Mouse (Mus musculus) heart, adult 2 months (tissue): ENCODE data around the gene Mtmr11. TPM values are rescaled to one million over a fixed set of nuclear protein-coding genes. Genes with fewer than 3 reads are reported as not detected.
"Not testable (repeated sequence)": the region's sequence is repeated elsewhere in the genome, so short reads cannot be mapped to it uniquely, and the experiment has no call there.

Experiments used
- DNase-seq, 2 experiments: peaks; one replicate each; pipeline ENCODE4 v3.0.0; 2021
- H3K27ac ChIP-seq: fragments of 200-600 bp; 2 replicates; pipeline ENCODE4 v1.8.1; 2022
- H3K27me3 ChIP-seq: fragments of 200-500 bp; 2 replicates; pipeline ENCODE4 v1.6.1; 2012; ENCODE audit warnings: mild to moderate bottlenecking, low read length, inconsistent platforms, mixed read lengths; ENCODE audit not compliant: control insufficient read depth, insufficient read depth
- H3K36me3 ChIP-seq: fragments of 200-500 bp; 2 replicates; pipeline ENCODE4 v1.6.1; 2012; ENCODE audit warnings: low read length, inconsistent platforms; ENCODE audit not compliant: control insufficient read depth, insufficient read depth
- H3K4me1 ChIP-seq: fragments of 200-500 bp; 2 replicates; pipeline ENCODE4 v1.6.1; 2011; ENCODE audit warnings: low read length; ENCODE audit not compliant: control insufficient read depth, insufficient read depth
- H3K4me3 ChIP-seq: fragments of 200-600 bp; 2 replicates; pipeline ENCODE4 v1.8.1; 2022
- H3K79me2 ChIP-seq: fragments of 200-500 bp; replicated peaks from 2 replicates; pipeline ENCODE4 v1.6.1; 2012; ENCODE audit warnings: mild to moderate bottlenecking, inconsistent platforms, low read length, moderate library complexity, mixed read lengths; ENCODE audit not compliant: control insufficient read depth, insufficient read depth
- H3K9ac ChIP-seq: fragments of 200-500 bp; 2 replicates; pipeline ENCODE4 v1.6.1; 2012; ENCODE audit warnings: low read depth, mild to moderate bottlenecking, control low read depth, inconsistent platforms, low read length, mixed read lengths
- CTCF ChIP-seq: fragments of 200-600 bp; IDR thresholded peaks from 2 replicates; pipeline ENCODE4 v1.8.1; 2022; ENCODE audit warnings: antibody characterized with exemption, mild to moderate bottlenecking, moderate library complexity
- EP300 ChIP-seq: fragments of 200-500 bp; IDR thresholded peaks from 2 replicates; pipeline ENCODE4 v1.6.1; 2011; ENCODE audit warnings: low read depth, low read length, control low read depth; ENCODE audit not compliant: insufficient read depth
- POLR2A ChIP-seq: fragments of 200-500 bp; IDR thresholded peaks from 2 replicates; pipeline ENCODE4 v1.6.1; 2011; ENCODE audit warnings: mild to moderate bottlenecking, low read depth, low read length, control low read depth; ENCODE audit not compliant: insufficient read depth
- WGBS: fragments of 180-500 bp; shearing (Covaris S2); methylation state at CpG from one replicate; pipeline ENCODE4 v1.1.7; 2018; 5-methylcytosine and 5-hydroxymethylcytosine counted together
- intact Hi-C: fragments of 180-260 bp; cut with DNase I; formaldehyde crosslinking; loops from one replicate; pipeline ENCODE4 v1.15.1; 2025
- microRNA-seq, 2 experiments: library from miRNA; unstranded; fragments of <30 nt; microRNA quantifications; one replicate each; pipeline ENCODE4 v1.2.0; 2021
- polyA plus RNA-seq: library from polyadenylated mRNA; depleted of rRNA; stranded (reverse); fragments of >200 nt; gene quantifications from 2 replicates; pipeline ENCODE4 v1.2.3, GENCODE M21; 2012; rRNA removed
- total RNA-seq, 2 experiments: library from RNA; stranded (reverse); gene quantifications; 2 replicates each; pipeline ENCODE4 v1.2.3; 2021

The Mtmr11 gene
- total and polyA plus RNA-seq, 3 experiments: 2.1 to 5.5 (median 3.5) TPM

DNA sequence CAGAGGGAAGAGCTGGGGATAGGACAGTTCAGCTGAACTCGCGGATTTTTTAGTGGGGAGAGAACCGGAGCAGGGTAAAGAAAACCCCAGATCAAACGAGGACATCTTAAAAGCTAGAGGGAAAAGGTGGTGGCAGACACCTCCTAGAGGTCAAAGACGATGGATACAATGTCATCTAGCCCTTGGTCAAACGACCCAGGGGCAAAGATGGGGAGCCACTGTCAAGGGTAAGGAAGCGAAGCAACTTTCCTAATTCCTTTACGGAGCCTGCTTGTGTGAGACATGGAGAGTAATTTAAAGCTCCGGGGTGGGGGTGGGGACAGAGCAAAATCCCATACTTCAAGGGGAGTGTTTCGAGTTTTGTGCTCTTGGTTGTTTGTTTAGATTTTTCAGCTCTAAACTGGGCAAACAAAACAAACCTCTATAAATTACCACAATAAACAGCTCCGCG is 57.4 kb downstream of the Mtmr11 start:
- no peaks in the 10 kb centered on the region for H3K79me2 ChIP-seq
- peaks cover 2% of the 10 kb centered on the region for H3K36me3 ChIP-seq
- no peaks in the 10 kb centered on the region for H3K27me3 ChIP-seq
- TF ChIP-seq EP300 (no peak), CTCF (peak; percentile 53)
- H3K27ac ChIP-seq: peak overlapping the region; percentile 98
- H3K4me1 ChIP-seq: peaks cover 7% of the 10 kb centered on the region
- H3K9ac ChIP-seq: peak overlapping the region; percentile 91
- DNase-seq: peak; percentile 54 to 56
- peak overlapping the region; percentile 57 for H3K4me3 ChIP-seq
- intact Hi-C loops: loop anchor here (2.0 to 5.0 kb wide), 2 partner anchors 44 to 152 kb away; no protein-coding TSS in a partner anchor
- under 1% methylated on average over 12 of the region's 12 CpGs for WGBS

- peak within 1 kb of the TSS; percentile 57 for H3K4me3 ChIP-seq
- TF ChIP-seq EP300: peak; percentile 31; the same call in 1 of the 2 replicates
- TF ChIP-seq CTCF: no peak
- peak; percentile 74 for TF ChIP-seq POLR2A
- WGBS: under 1% methylated on average over 37 of the region's 37 CpGs
These were observed 57.9 kb downstream of the Mtmr11 start, which contains the start of the genes Bola1 and Hist2h2ab for GRCm38 (mm10) chr3:96219661-96220130. Gene Bola1, minus strand, starts transcription at chr3:96219709. Gene Hist2h2ab, plus strand, starts transcription at chr3:96219865.

DNA sequence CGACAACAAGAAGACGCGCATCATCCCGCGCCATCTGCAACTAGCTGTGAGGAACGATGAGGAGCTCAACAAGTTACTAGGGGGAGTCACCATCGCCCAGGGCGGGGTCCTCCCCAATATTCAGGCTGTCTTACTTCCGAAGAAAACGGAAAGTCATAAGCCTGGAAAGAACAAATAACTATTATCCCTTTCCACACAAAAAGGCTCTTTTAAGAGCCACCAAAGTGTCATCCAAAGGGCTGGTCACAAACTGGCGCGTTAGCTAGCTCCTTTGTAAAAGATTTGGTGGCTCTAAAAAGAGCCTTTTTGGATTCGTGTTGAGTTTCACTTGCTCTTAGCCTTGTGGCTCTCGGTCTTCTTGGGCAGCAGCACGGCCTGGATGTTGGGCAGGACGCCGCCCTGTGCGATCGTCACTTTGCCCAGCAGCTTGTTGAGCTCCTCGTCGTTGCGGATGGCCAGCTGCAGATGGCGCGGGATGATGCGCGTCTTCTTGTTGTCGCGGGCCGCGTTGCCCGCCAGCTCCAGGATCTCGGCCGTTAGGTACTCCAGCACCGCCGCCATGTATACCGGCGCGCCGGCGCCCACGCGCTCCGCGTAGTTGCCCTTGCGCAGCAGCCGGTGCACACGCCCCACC is 58.4 kb downstream of the Mtmr11 start:
- under 1% methylated on average over 42 of the region's 47 CpGs for WGBS
- not testable (repeated sequence) for H3K27me3 ChIP-seq, H3K36me3 ChIP-seq, DNase-seq, H3K4me1 ChIP-seq, H3K79me2 ChIP-seq
- intact Hi-C loops: loop anchor here (1.0 to 5.0 kb wide), 2 partner anchors 43 to 328 kb away; partner anchors contain the start of genes Aph1a, BC028528 and Hist2h4
- Histone ChIP-seq H3K27ac (peak overlapping the region; percentile 98), H3K4me3 (peak overlapping the region; percentile 57), H3K9ac (peak overlapping the region; percentile 97)

More at GRCm38 (mm10) chr3:96219661-96220130, 57.9 kb downstream of the Mtmr11 start, which contains the start of the genes Bola1 and Hist2h2ab:
- intact Hi-C loops: loop anchor here (1.0 to 5.0 kb wide), 4 partner anchors 44 to 327 kb away; partner anchors contain the start of genes Aph1a, BC028528 and Hist2h4
- Histone ChIP-seq H3K9ac (peak within 1 kb of the TSS; percentile 97), H3K27me3 (no peaks in the 10 kb centered on the region), H3K27ac (peak within 1 kb of the TSS; percentile 98), H3K79me2 (no peaks in the 10 kb centered on the region), H3K4me1 (peaks cover 7% of the 10 kb centered on the region), H3K36me3 (peaks cover 2% of the 10 kb centered on the region)
- peak; percentile 87 to 88 for DNase-seq

GRCm38 (mm10) chr3:96220765-96221639 is 59.2 kb downstream of the Mtmr11 start, which contains the start of the genes Hist2h2ac and Hist2h2be:
Gene Hist2h2ac, minus strand, starts transcription at chr3:96220880.
Gene Hist2h2be, plus strand, starts transcription at chr3:96221119.
- Histone ChIP-seq H3K9ac (peak within 1 kb of the TSS; percentile 97), H3K79me2 (peaks cover 2% of the 10 kb centered on the region; the same call in 1 of the 2 replicates), H3K4me3 (peak within 1 kb of the TSS; percentile 57), H3K27me3 (no peaks in the 10 kb centered on the region), H3K4me1 (peaks cover 7% of the 10 kb centered on the region), H3K36me3 (peaks cover 2% of the 10 kb centered on the region), H3K27ac (peak within 1 kb of the TSS; percentile 98)
- intact Hi-C loops: loop anchor here (1.0 to 5.0 kb wide), 2 partner anchors 42 to 329 kb away; partner anchors contain the start of genes Aph1a, BC028528 and Hist2h4
- peak; percentile 85 to 91 for DNase-seq
- peak; percentile 26 for TF ChIP-seq CTCF
- TF ChIP-seq POLR2A: peak; percentile 98
- TF ChIP-seq EP300: peak; percentile 66
- under 1% methylated on average over 43 of the region's 43 CpGs for WGBS

Small RNA genes within 50 kb of the gene (microRNA-seq; reads per million reads assigned to microRNA genes)
- 0 to 0.56 reads per million in 2 experiments for gene Gm44492

Other genes with a start within 250 kb of the Mtmr11 start
- 10 to 100 TPM; 83.0 to 90.9 TPM for gene Anp32e, start 232.8 kb upstream of the Mtmr11 start, total RNA-seq
- 15.5 and 29.9 TPM in 2 replicates for gene Anp32e, start 232.8 kb upstream of the Mtmr11 start, polyA plus RNA-seq
- gene Plekho1, start 166.0 kb upstream of the Mtmr11 start, total RNA-seq: 10 to 100 TPM; 65.4 to 67.5 TPM
- 82.8 and 110 TPM in 2 replicates for gene Plekho1, start 166.0 kb upstream of the Mtmr11 start, polyA plus RNA-seq
- gene Vps45, start 103.5 kb upstream of the Mtmr11 start, total RNA-seq: 10 to 100 TPM; 23.0 to 24.5 TPM
- gene Vps45, start 103.5 kb upstream of the Mtmr11 start, polyA plus RNA-seq: 4.3 and 7.1 TPM in 2 replicates
- gene Otud7b, start 57.5 kb upstream of the Mtmr11 start, total RNA-seq: 10 to 100 TPM; 46.0 to 57.4 TPM
- 10.9 and 15.8 TPM in 2 replicates for gene Otud7b, start 57.5 kb upstream of the Mtmr11 start, polyA plus RNA-seq
- gene Sf3b4, start 10.3 kb downstream of the Mtmr11 start, total RNA-seq: 10 to 100 TPM; 15.7 to 16.5 TPM
- gene Sf3b4, start 10.3 kb downstream of the Mtmr11 start, polyA plus RNA-seq: 19.2 and 23.0 TPM in 2 replicates
- gene Sv2a, start 19.1 kb downstream of the Mtmr11 start, total RNA-seq: 1 to 10 TPM; 3.4 to 5.4 TPM
- gene Sv2a, start 19.1 kb downstream of the Mtmr11 start, polyA plus RNA-seq: 4.5 and 5.7 TPM in 2 replicates
- 10 to 100 TPM; 22.6 to 28.7 TPM for gene Bola1, start 57.7 kb downstream of the Mtmr11 start, total RNA-seq
- gene Bola1, start 57.7 kb downstream of the Mtmr11 start, polyA plus RNA-seq: 22.3 and 36.0 TPM in 2 replicates
- gene Hist2h2ab, start 57.9 kb downstream of the Mtmr11 start, total RNA-seq: 1 to 10 TPM; 1.9 to 2.0 TPM
- gene Hist2h2ab, start 57.9 kb downstream of the Mtmr11 start, polyA plus RNA-seq: 0.35 TPM in 1 of 2 replicates, not detected in the other
- gene Hist2h2ac, start 58.9 kb downstream of the Mtmr11 start, total RNA-seq: 10 to 100 TPM; 18.1 to 26.3 TPM
- gene Hist2h2ac, start 58.9 kb downstream of the Mtmr11 start, polyA plus RNA-seq: 1.3 and 1.5 TPM in 2 replicates
- gene Hist2h2be, start 59.1 kb downstream of the Mtmr11 start, total RNA-seq: 10 to 100 TPM in 1 of 2 experiments, 1 to 10 TPM in 1; 9.4 to 10.1 TPM
- gene Hist2h2be, start 59.1 kb downstream of the Mtmr11 start, polyA plus RNA-seq: 6.9 and 11.9 TPM in 2 replicates
- gene Hist2h3c2, start 77.1 kb downstream of the Mtmr11 start, total RNA-seq: 1 to 10 TPM; 5.5 to 6.2 TPM
- gene Hist2h3c2, start 77.1 kb downstream of the Mtmr11 start, polyA plus RNA-seq: 9.2 and 12.0 TPM in 2 replicates
- 100 to 1,000 TPM; 189 to 218 TPM for gene Hist2h2aa2, start 78.3 kb downstream of the Mtmr11 start, total RNA-seq
- 33.9 and 73.5 TPM in 2 replicates for gene Hist2h2aa2, start 78.3 kb downstream of the Mtmr11 start, polyA plus RNA-seq
- gene Hist2h2aa1, start 83.5 kb downstream of the Mtmr11 start, total RNA-seq: 10 to 100 TPM in 1 of 2 experiments, 1 to 10 TPM in 1; 7.1 to 13.0 TPM
- gene Hist2h2aa1, start 83.5 kb downstream of the Mtmr11 start, polyA plus RNA-seq: 60.4 and 124 TPM in 2 replicates
- gene Hist2h3c1, start 84.7 kb downstream of the Mtmr11 start, total RNA-seq: not detected
- gene Hist2h3c1, start 84.7 kb downstream of the Mtmr11 start, polyA plus RNA-seq: not detected in 2 replicates
- 10 to 100 TPM; 11.6 to 14.0 TPM for gene Hist2h4, start 101.3 kb downstream of the Mtmr11 start, total RNA-seq
- 1.1 and 1.4 TPM in 2 replicates for gene Hist2h4, start 101.3 kb downstream of the Mtmr11 start, polyA plus RNA-seq
- gene Hist2h3b, start 106.7 kb downstream of the Mtmr11 start, total RNA-seq: 10 to 100 TPM; 11.5 to 18.3 TPM
- gene Hist2h3b, start 106.7 kb downstream of the Mtmr11 start, polyA plus RNA-seq: 0.94 and 5.2 TPM in 2 replicates
- gene Hist2h2bb, start 107.7 kb downstream of the Mtmr11 start, total RNA-seq: 10 to 100 TPM; 34.1 to 34.7 TPM
- 1.2 TPM in 1 of 2 replicates, not detected in the other for gene Hist2h2bb, start 107.7 kb downstream of the Mtmr11 start, polyA plus RNA-seq
- 1 to 10 TPM; 1.2 to 1.3 TPM for gene Fcgr1, start 132.0 kb downstream of the Mtmr11 start, total RNA-seq
- 1.1 and 2.4 TPM in 2 replicates for gene Fcgr1, start 132.0 kb downstream of the Mtmr11 start, polyA plus RNA-seq